Mouse (Mus musculus) ES-E14 (cell line): ENCODE results near the gene Lgals1. TPM values are rescaled to one million over a fixed set of nuclear protein-coding genes. Genes with fewer than 3 reads are reported as not detected.

Source experiments
- DNase-seq: peaks from one replicate; pipeline ENCODE4 v3.0.0-alpha.2; 2013; ENCODE audit warnings: low read depth, low spot score
- H3K27ac ChIP-seq: 2 replicates; pipeline ENCODE4 v1.5.1; 2012; ENCODE audit warnings: low read depth, mild to moderate bottlenecking, low read length, moderate library complexity, mixed read lengths; ENCODE audit not compliant: poor library complexity, insufficient read depth, severe bottlenecking
- H3K36me3 ChIP-seq: 2 replicates; pipeline ENCODE4 v1.6.1; 2012; ENCODE audit warnings: mild to moderate bottlenecking, low read length, moderate library complexity, mixed read lengths; ENCODE audit not compliant: control insufficient read depth, poor library complexity, insufficient read depth, severe bottlenecking
- H3K4me1 ChIP-seq, 2 experiments: fragments of 150-350 bp in 1 of 2; sonication (generic) in 1 of 2; 2 replicates each; pipeline ENCODE4 v1.6.1; 2012; ENCODE audit warnings: low read length in 2 of 2, mild to moderate bottlenecking in 1 of 2, mixed read lengths in 1 of 2; ENCODE audit not compliant: control insufficient read depth in 2 of 2, insufficient read depth in 2 of 2, poor library complexity in 1 of 2
- H3K4me3 ChIP-seq, 2 experiments: fragments of 150-350 bp in 1 of 2; sonication (generic) in 1 of 2; 2 replicates each; pipeline ENCODE4 v1.5.1; 2012; ENCODE audit warnings: low read length in 2 of 2, low read depth in 1 of 2, mild to moderate bottlenecking in 1 of 2, mixed read lengths in 1 of 2; ENCODE audit not compliant: insufficient read depth in 1 of 2, poor library complexity in 1 of 2, severe bottlenecking in 1 of 2
- H3K9ac ChIP-seq: 2 replicates; pipeline ENCODE4 v1.6.1; 2012; ENCODE audit warnings: low read depth, mild to moderate bottlenecking, low read length, mixed read lengths; ENCODE audit not compliant: poor library complexity, insufficient read depth, severe bottlenecking
- H3K9me3 ChIP-seq: fragments of 150-350 bp; sonication (generic); 2 replicates; pipeline ENCODE4 v1.6.1; 2012; ENCODE audit warnings: low read depth, mild to moderate bottlenecking, low read length; ENCODE audit not compliant: control insufficient read depth, insufficient read depth
- CHD2 ChIP-seq: IDR thresholded peaks from 2 replicates; pipeline ENCODE4 v1.6.1; 2014; ENCODE audit warnings: mild to moderate bottlenecking, low read depth, low read length, inconsistent platforms
- HCFC1 ChIP-seq: IDR thresholded peaks from 2 replicates; pipeline ENCODE4 v1.6.1; 2012; ENCODE audit warnings: low read length, inconsistent platforms, borderline replicate concordance; ENCODE audit not compliant: insufficient read depth
- MAFK ChIP-seq: IDR thresholded peaks from 2 replicates; pipeline ENCODE4 v1.6.1; 2014; ENCODE audit warnings: mild to moderate bottlenecking, low read depth, low read length, inconsistent platforms; ENCODE audit not compliant: insufficient read depth
- ZC3H11A ChIP-seq: IDR thresholded peaks from 2 replicates; pipeline ENCODE4 v1.6.1; 2012; ENCODE audit warnings: low read depth, mild to moderate bottlenecking, inconsistent platforms, low read length, borderline replicate concordance
- ZNF384 ChIP-seq: IDR thresholded peaks from 2 replicates; pipeline ENCODE4 v1.6.1; 2012; ENCODE audit warnings: low read depth, low read length, inconsistent platforms
- in situ Hi-C, 2 experiments: fragments of 600-800 bp; cut with MboI; formaldehyde crosslinking; loops; one replicate each; pipeline ENCODE4 v1.15.1; 2025; ENCODE audit warnings: low sequenced_read_pairs in 2 of 2, inconsistent platforms in 1 of 2; ENCODE audit not compliant: unreplicated experiment in 2 of 2
- total RNA-seq: library from RNA; depleted of rRNA; stranded (reverse); fragments of 300-350 nt; gene quantifications from 2 replicates; pipeline ENCODE4 v1.2.3, GENCODE M21; 2012

Gene Lgals1
- total RNA-seq, 1 experiment, result 1,081 TPM

DNA sequence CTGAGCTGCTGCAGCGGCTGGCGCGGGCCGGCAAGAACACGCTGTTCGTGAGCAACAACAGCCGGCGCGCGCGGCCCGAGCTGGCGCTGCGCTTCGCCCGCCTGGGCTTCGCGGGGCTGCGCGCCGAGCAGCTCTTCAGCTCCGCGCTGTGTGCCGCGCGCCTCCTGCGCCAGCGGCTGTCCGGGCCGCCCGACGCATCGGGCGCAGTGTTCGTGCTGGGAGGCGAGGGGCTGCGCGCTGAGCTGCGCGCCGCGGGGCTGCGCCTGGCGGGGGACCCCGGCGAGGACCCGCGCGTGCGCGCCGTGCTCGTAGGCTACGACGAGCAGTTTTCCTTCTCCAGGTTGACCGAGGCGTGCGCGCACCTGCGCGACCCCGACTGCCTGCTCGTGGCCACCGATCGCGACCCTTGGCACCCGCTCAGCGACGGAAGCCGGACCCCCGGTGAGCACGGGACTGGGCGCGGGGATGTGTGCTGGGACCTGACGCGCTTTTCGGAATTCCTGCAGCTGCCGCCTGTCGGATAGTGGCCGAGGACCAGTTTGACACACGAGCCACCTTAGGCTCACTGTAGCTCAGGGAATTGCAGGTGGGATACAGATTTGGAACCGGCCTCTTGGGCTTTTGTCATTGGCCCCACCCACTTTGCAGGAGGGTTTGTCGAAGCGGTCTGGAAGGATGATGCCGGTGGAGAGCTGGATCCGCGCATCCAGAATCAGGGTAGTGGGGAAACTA is 12.3 kb upstream of the Lgals1 start:
- in situ Hi-C loops, result no loop called here
- TF ChIP-seq ZC3H11A (no peak), ZNF384 (no peak), MAFK (no peak), CHD2 (no peak), HCFC1 (no peak)
- no peak for DNase-seq
- H3K4me3 ChIP-seq, result peak overlapping the region; percentile 85 to 92
- H3K4me1 ChIP-seq, result peaks cover 0 to 17% of the 10 kb centered on the region in 2 experiments; a peak in 1 of 4 replicates
- no peak overlapping the region for H3K27ac ChIP-seq
- peaks cover 29% of the 10 kb centered on the region; the same call in 1 of the 2 replicates for H3K36me3 ChIP-seq
- H3K9me3 ChIP-seq, result no peaks in the 10 kb centered on the region
- H3K9ac ChIP-seq, result peak overlapping the region; percentile 86

DNA sequence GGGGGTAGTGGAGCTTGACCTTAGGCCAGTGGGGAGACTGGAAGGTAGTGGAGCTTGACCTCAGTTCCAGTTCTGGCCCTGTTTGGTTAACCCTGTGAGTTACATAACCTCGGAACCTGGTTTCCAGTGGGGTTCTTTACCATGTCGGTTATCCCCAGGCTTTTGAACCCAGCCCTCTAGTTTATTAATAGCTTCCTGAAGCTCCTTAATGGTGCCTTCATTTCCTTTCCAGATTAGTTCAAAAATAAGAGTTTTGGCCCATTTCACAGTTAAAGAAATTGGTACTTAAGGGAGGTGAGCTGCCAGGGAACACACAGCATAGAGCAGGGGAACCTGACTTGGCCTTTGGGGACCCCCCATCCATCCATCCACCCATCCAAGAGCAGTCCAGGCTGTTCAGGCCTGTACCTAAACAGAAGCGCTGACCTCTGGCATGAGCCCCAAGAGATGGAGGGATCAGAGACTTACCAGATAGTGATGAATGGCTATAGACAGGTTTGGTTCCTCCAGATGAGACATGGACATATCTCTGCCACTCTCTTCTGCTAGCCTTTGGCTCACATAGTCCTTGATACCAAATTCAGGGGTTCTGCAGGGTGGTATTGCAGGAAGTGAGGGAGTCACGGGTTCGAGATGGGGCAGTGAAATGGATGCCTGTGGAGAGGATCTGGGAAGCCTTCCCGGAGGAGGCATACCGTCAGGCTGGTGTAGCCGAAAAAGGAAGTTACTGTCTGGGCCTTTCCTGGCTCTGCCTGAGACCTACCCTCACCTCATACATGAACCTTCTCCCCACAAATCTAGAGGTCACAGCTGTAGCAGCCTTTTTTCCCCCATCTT is 11.5 kb upstream of the Lgals1 start:
- Histone ChIP-seq H3K27ac (no peak overlapping the region), H3K4me3 (peak overlapping the region; percentile 85 to 92), H3K9ac (peak overlapping the region; percentile 86; the same call in 1 of the 2 replicates), H3K9me3 (no peaks in the 10 kb centered on the region), H3K4me1 (peaks cover 0 to 14% of the 10 kb centered on the region in 2 experiments; a peak in 1 of 4 replicates), H3K36me3 (peaks cover 24% of the 10 kb centered on the region; the same call in 1 of the 2 replicates)
- no peak for DNase-seq
- in situ Hi-C loops, result no loop called here
- no peak for TF ChIP-seq ZC3H11A
- no peak for TF ChIP-seq HCFC1
- TF ChIP-seq CHD2, result no peak
- no peak for TF ChIP-seq ZNF384
- TF ChIP-seq MAFK, result no peak

DNA sequence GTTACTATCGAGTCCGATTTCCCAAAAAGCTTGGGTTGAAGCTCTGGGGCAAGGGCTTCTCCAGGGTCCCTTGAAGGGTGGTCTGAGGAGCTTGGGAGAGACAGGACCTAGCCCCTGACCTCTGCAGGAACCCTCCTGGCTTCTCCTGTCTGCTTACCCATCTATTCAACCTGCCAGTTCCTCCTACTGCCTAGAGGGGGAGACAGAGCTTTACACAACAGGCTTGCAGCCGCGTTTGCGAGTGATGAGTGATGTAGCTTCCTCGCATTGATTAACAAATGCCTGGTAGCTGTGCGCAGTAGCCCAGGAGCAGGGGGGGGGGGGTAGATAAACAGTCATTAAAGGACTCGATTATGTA is 10.9 kb upstream of the Lgals1 start:
- H3K4me1 ChIP-seq, result peaks cover 0 to 14% of the 10 kb centered on the region in 2 experiments; a peak in 1 of 4 replicates
- no peak overlapping the region for H3K4me3 ChIP-seq
- DNase-seq, result no peak
- no peaks in the 10 kb centered on the region for H3K9me3 ChIP-seq
- peak overlapping the region; percentile 1; the same call in 1 of the 2 replicates for H3K9ac ChIP-seq
- peaks cover 22% of the 10 kb centered on the region; the same call in 1 of the 2 replicates for H3K36me3 ChIP-seq
- in situ Hi-C loops, result no loop called here
- no peak; the same call in 1 of the 2 replicates for TF ChIP-seq ZC3H11A
- TF ChIP-seq MAFK, result no peak
- TF ChIP-seq CHD2, result no peak
- no peak for TF ChIP-seq ZNF384
- no peak for TF ChIP-seq HCFC1
- no peak overlapping the region for H3K27ac ChIP-seq

DNA sequence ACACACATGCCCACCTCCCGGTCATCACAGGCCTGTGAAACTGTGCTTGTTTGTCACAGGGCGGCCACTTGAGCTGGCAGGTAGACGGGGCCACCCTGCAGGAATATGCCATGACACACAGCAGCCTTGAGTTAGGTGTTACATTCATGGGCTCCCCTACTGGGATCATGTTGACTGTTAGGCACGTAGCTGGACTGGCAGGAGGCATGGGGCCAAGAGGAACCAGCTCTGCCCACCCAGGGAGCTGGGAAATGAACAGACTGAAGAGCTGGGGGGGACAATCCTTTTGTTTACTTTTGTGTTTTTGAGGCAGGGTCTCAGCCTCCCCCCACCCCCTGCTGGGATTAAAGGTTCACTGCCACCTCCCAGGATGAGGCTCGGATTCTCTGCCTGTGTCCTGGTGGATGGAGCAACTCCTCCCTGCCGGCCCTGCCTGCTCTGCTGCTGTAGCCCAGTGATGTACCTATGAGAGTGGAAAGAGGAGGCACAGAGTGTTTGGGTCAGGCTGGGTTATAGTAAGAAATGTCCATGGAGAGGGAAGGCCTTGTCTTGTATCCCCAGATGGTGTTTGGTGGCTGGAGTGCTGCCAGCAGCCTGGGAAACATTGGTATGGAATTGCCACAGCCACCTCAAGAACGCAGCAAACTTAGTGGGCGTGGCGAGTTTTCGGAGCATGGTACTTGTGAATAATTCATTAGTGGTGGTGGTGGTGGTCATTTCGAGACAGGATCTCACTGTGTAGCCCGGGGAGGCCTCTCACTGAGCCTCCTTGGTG is 10.3 kb upstream of the Lgals1 start:
- TF ChIP-seq ZNF384, result no peak
- TF ChIP-seq MAFK, result no peak
- TF ChIP-seq HCFC1, result no peak
- no peak for TF ChIP-seq CHD2
- TF ChIP-seq ZC3H11A, result no peak
- Histone ChIP-seq H3K36me3 (peaks cover 19% of the 10 kb centered on the region; the same call in 1 of the 2 replicates), H3K4me1 (peaks cover 0 to 14% of the 10 kb centered on the region in 2 experiments; a peak in 1 of 4 replicates), H3K9me3 (no peaks in the 10 kb centered on the region), H3K9ac (peak overlapping the region; percentile 1; the same call in 1 of the 2 replicates), H3K27ac (no peak overlapping the region), H3K4me3 (no peak overlapping the region)
- no peak for DNase-seq
- in situ Hi-C loops, result no loop called here
